Mouse (Mus musculus) liver, embryonic 11.5 days (tissue): ENCODE measurements around the gene Iglon5. TPM values are rescaled to one million over a fixed set of nuclear protein-coding genes. Genes with fewer than 3 reads are reported as not detected.

Experiments
- ATAC-seq: fragments of 200-750 bp; cut with Nextera tagmentation; replicated peaks from 2 replicates; pipeline ENCODE4 v1.8.0; 2017; ENCODE audit warnings: moderate number of reproducible peaks, mild to moderate bottlenecking, moderate TSS enrichment, moderate library complexity; ENCODE audit not compliant: low FRiP score
- DNase-seq: peaks from one replicate; pipeline ENCODE4 v3.0.0-alpha.2; 2017; ENCODE audit warnings: low spot score
- H3K27ac ChIP-seq: fragments of 300-500 bp; sonication (generic); 2 replicates; pipeline ENCODE4 v1.5.1; 2014; ENCODE audit warnings: mild to moderate bottlenecking, low read depth, low read length, control low read depth
- H3K27me3 ChIP-seq: fragments of 300-500 bp; sonication (generic); replicated peaks from 2 replicates; pipeline ENCODE4 v1.6.1; 2014; ENCODE audit warnings: low read length, mixed read lengths; ENCODE audit not compliant: control insufficient read depth, insufficient read depth
- H3K36me3 ChIP-seq: fragments of 300-500 bp; sonication (generic); 2 replicates; pipeline ENCODE4 v1.6.1; 2014; ENCODE audit warnings: mild to moderate bottlenecking, low read length, moderate library complexity, mixed read lengths; ENCODE audit not compliant: control insufficient read depth, insufficient read depth
- H3K4me1 ChIP-seq: fragments of 300-500 bp; sonication (generic); replicated peaks from 2 replicates; pipeline ENCODE4 v1.6.1; 2014; ENCODE audit warnings: low read length, mixed read lengths; ENCODE audit not compliant: control insufficient read depth, insufficient read depth
- H3K4me2 ChIP-seq: fragments of 300-500 bp; sonication (generic); 2 replicates; pipeline ENCODE4 v1.6.1; 2014; ENCODE audit warnings: mild to moderate bottlenecking, control low read depth, moderate library complexity
- H3K4me3 ChIP-seq: fragments of 300-500 bp; sonication (generic); 2 replicates; pipeline ENCODE4 v1.5.1; 2014; ENCODE audit warnings: low read depth, low read length, control low read depth
- H3K9ac ChIP-seq: fragments of 300-500 bp; sonication (generic); 2 replicates; pipeline ENCODE4 v1.6.1; 2014; ENCODE audit warnings: low read depth, low read length, control low read depth
- H3K9me3 ChIP-seq: fragments of 300-500 bp; sonication (generic); 2 replicates; pipeline ENCODE4 v1.6.1; 2016; ENCODE audit warnings: low read length, inconsistent platforms, mixed read lengths; ENCODE audit not compliant: control insufficient read depth
- WGBS: fragments of 180-500 bp; shearing (Covaris S2); extraction: QIAGEN DNeasy Blood & Tissue Kit; methylation state at CpG from one replicate; pipeline ENCODE4 v1.1.7; 2014; 5-methylcytosine and 5-hydroxymethylcytosine counted together
- microRNA-seq: library from miRNA; unstranded; fragments of <30 nt; microRNA quantifications from one replicate; pipeline ENCODE4, GENCODE M21; 2017; ENCODE audit warnings: borderline number of aligned reads
- polyA plus RNA-seq: library from polyadenylated mRNA; unstranded; fragments of >200 nt; fragmentation: Nextera tagmentation; extraction: Ambion mirVana; gene quantifications from 2 replicates; pipeline ENCODE4 v1.2.1, GENCODE M21; 2014

The Iglon5 gene
- polyA plus RNA-seq, 1 experiment from 2014 or later: 0.25 TPM

GRCm38 (mm10) chr7:43429500-43429899, 60.4 kb downstream of the Iglon5 start:
- 39% methylated on average over 4 of the region's 4 CpGs for WGBS
- Histone ChIP-seq H3K4me1 (no peaks in the 10 kb centered on the region), H3K4me3 (no peak overlapping the region), H3K27me3 (no peaks in the 10 kb centered on the region), H3K4me2 (no peak overlapping the region), H3K27ac (no peak overlapping the region), H3K36me3 (no peaks in the 10 kb centered on the region), H3K9ac (no peak overlapping the region), H3K9me3 (no peaks in the 10 kb centered on the region)
- ATAC-seq (no peak), DNase-seq (no peak)

- WGBS: 66% methylated on average over 8 of the region's 8 CpGs
- no peak within 1 kb of the TSS for H3K4me3 ChIP-seq
- no peak within 1 kb of the TSS for H3K4me2 ChIP-seq
- H3K27me3 ChIP-seq: no peaks in the 10 kb centered on the region
- no peak within 1 kb of the TSS for H3K9ac ChIP-seq
- peaks cover 3% of the 10 kb centered on the region; the same call in 1 of the 2 replicates for H3K4me1 ChIP-seq
- no peak for ATAC-seq
- no peak for DNase-seq
- H3K36me3 ChIP-seq: no peaks in the 10 kb centered on the region
- H3K27ac ChIP-seq: no peak within 1 kb of the TSS
- H3K9me3 ChIP-seq: no peaks in the 10 kb centered on the region
Observed at GRCm38 (mm10) chr7:43427406-43427805, 62.5 kb downstream of the Iglon5 start, which contains the start of gene Lim2. Gene Lim2 (plus strand): TSS chr7:43427670.

GRCm38 (mm10) chr7:43423991-43424625, 65.8 kb downstream of the Iglon5 start:
- ATAC-seq (no peak), DNase-seq (no peak)
- H3K36me3 ChIP-seq: no peaks in the 10 kb centered on the region
- H3K9ac ChIP-seq: no peak overlapping the region
- H3K9me3 ChIP-seq: no peaks in the 10 kb centered on the region
- H3K4me3 ChIP-seq: no peak overlapping the region
- peaks cover 3% of the 10 kb centered on the region; the same call in 1 of the 2 replicates for H3K4me1 ChIP-seq
- H3K27me3 ChIP-seq: no peaks in the 10 kb centered on the region
- WGBS: 76% methylated on average over 3 of the region's 3 CpGs
- no peak overlapping the region for H3K4me2 ChIP-seq
- H3K27ac ChIP-seq: no peak overlapping the region

GRCm38 (mm10) chr7:43422995-43423617, 66.8 kb downstream of the Iglon5 start:
- Histone ChIP-seq H3K27ac (no peak overlapping the region), H3K27me3 (no peaks in the 10 kb centered on the region), H3K4me3 (no peak overlapping the region), H3K36me3 (no peaks in the 10 kb centered on the region), H3K4me2 (peak overlapping the region; percentile 35), H3K9ac (no peak overlapping the region), H3K9me3 (no peaks in the 10 kb centered on the region), H3K4me1 (peaks cover 3% of the 10 kb centered on the region; the same call in 1 of the 2 replicates)
- 17% methylated on average over 11 of the region's 11 CpGs for whole genome bisulfite sequencing
- peak; percentile 90 for ATAC-seq
- DNase-seq: peak; percentile 72

Small RNA genes lying within 50 kb of the gene (microRNA-seq; reads per million reads assigned to microRNA genes)
- gene Mir7051: 2.1 reads per million

Other genes starting within 250 kb of the Iglon5 start
- 10.4 and 14.1 TPM in 2 replicates for gene Zfp715, start 176.8 kb downstream of the Iglon5 start, polyA plus RNA-seq
- 2.7 and 2.9 TPM in 2 replicates for gene Siglecf, start 138.7 kb downstream of the Iglon5 start, polyA plus RNA-seq
- gene Siglecg, start 81.9 kb downstream of the Iglon5 start, polyA plus RNA-seq: 0.34 and 0.47 TPM in 2 replicates
- gene Lim2, start 62.4 kb downstream of the Iglon5 start, polyA plus RNA-seq: 0.10 TPM in 1 of 2 replicates, not detected in the other
- 3.5 and 3.8 TPM in 2 replicates for gene Nkg7, start 53.0 kb downstream of the Iglon5 start, polyA plus RNA-seq
- not detected in 2 replicates for gene Cldnd2, start 49.3 kb downstream of the Iglon5 start, polyA plus RNA-seq
- 369 and 378 TPM in 2 replicates for gene Etfb, start 46.0 kb downstream of the Iglon5 start, polyA plus RNA-seq
- 0.37 TPM in 1 of 2 replicates, not detected in the other for gene Gm45233, start 45.9 kb downstream of the Iglon5 start, polyA plus RNA-seq
- 1.1 and 1.9 TPM in 2 replicates for gene Vsig10l, start 26.9 kb downstream of the Iglon5 start, polyA plus RNA-seq
- not detected in 2 replicates for gene 4931406B18Rik, start 15.9 kb upstream of the Iglon5 start, polyA plus RNA-seq
- 1.3 and 1.6 TPM in 2 replicates for gene Cd33, start 54.4 kb upstream of the Iglon5 start, polyA plus RNA-seq
- gene Zfp658, start 72.2 kb upstream of the Iglon5 start, polyA plus RNA-seq: 0.97 and 1.1 TPM in 2 replicates
- 7.0 and 9.1 TPM in 2 replicates for gene Zfp719, start 89.5 kb upstream of the Iglon5 start, polyA plus RNA-seq
- gene Zfp819, start 117.1 kb upstream of the Iglon5 start, polyA plus RNA-seq: 0.07 and 0.16 TPM in 2 replicates
- not detected in 2 replicates for gene Ceacam18, start 144.6 kb upstream of the Iglon5 start, polyA plus RNA-seq
- gene Siglece, start 170.1 kb upstream of the Iglon5 start, polyA plus RNA-seq: 0.79 and 0.90 TPM in 2 replicates
- 7.5 and 8.7 TPM in 2 replicates for gene Ctu1, start 181.9 kb upstream of the Iglon5 start, polyA plus RNA-seq
- 0.18 TPM in 1 of 2 replicates, not detected in the other for gene Klk14, start 200.3 kb upstream of the Iglon5 start, polyA plus RNA-seq
- gene Klk13, start 222.5 kb upstream of the Iglon5 start, polyA plus RNA-seq: 0.44 and 0.56 TPM in 2 replicates